Mouse (Mus musculus) intestine, postnatal 0 days (tissue): ENCODE measurements around the gene Cldn7. TPM values are rescaled to one million over a fixed set of nuclear protein-coding genes. Genes with fewer than 3 reads are reported as not detected.

Source experiments
- ATAC-seq: fragments of 200-750 bp; cut with Nextera tagmentation; 2 replicates; pipeline ENCODE4 v1.8.0; 2017; ENCODE audit warnings: mild to moderate bottlenecking, moderate TSS enrichment, moderate library complexity
- H3K27ac ChIP-seq: fragments of 300-500 bp; sonication (generic); 2 replicates; pipeline ENCODE4 v1.5.1; 2014; ENCODE audit warnings: mild to moderate bottlenecking, low read depth, low read length, moderate library complexity
- H3K27me3 ChIP-seq: fragments of 300-500 bp; sonication (generic); replicated peaks from 2 replicates; pipeline ENCODE4 v1.6.1; 2014; ENCODE audit warnings: low read length, mixed read lengths; ENCODE audit not compliant: control insufficient read depth, insufficient read depth
- H3K36me3 ChIP-seq: fragments of 300-500 bp; sonication (generic); 2 replicates; pipeline ENCODE4 v1.6.1; 2014; ENCODE audit warnings: mild to moderate bottlenecking, moderate library complexity; ENCODE audit not compliant: control insufficient read depth, insufficient read depth
- H3K4me1 ChIP-seq: fragments of 300-500 bp; sonication (generic); replicated peaks from 2 replicates; pipeline ENCODE4 v1.6.1; 2014; ENCODE audit warnings: antibody characterized with exemption, low read length, mixed read lengths; ENCODE audit not compliant: control insufficient read depth, insufficient read depth
- H3K4me2 ChIP-seq: fragments of 300-500 bp; sonication (generic); replicated peaks from 2 replicates; pipeline ENCODE4 v1.6.1; 2014; ENCODE audit warnings: low read depth, mild to moderate bottlenecking, moderate library complexity
- H3K4me3 ChIP-seq: fragments of 300-500 bp; sonication (generic); 2 replicates; pipeline ENCODE4 v1.5.1; 2014; ENCODE audit warnings: low read depth, low read length
- H3K9ac ChIP-seq: fragments of 300-500 bp; sonication (generic); 2 replicates; pipeline ENCODE4 v1.6.1; 2014; ENCODE audit warnings: mild to moderate bottlenecking, low read depth, low read length
- H3K9me3 ChIP-seq: fragments of 300-500 bp; sonication (generic); 2 replicates; pipeline ENCODE4 v1.6.1; 2016; ENCODE audit warnings: mixed run types; ENCODE audit not compliant: control insufficient read depth
- CTCF ChIP-seq: sonication (generic); IDR thresholded peaks from 2 replicates; pipeline ENCODE4 v1.5.1; 2016; ENCODE audit warnings: low read depth, mild to moderate bottlenecking, control low read depth, antibody characterized with exemption, moderate library complexity
- WGBS: fragments of 180-500 bp; shearing (Covaris S2); extraction: QIAGEN DNeasy Blood & Tissue Kit; methylation state at CpG from one replicate; pipeline ENCODE4 v1.1.7; 2014; 5-methylcytosine and 5-hydroxymethylcytosine counted together
- polyA plus RNA-seq: library from polyadenylated mRNA; unstranded; fragments of >200 nt; fragmentation: Nextera tagmentation; extraction: Ambion mirVana; gene quantifications from 2 replicates; pipeline ENCODE4 v1.2.1, GENCODE M21; 2015

Cldn7 gene
- polyA plus RNA-seq, 1 experiment from 2014 or later: 1,341 TPM

DNA sequence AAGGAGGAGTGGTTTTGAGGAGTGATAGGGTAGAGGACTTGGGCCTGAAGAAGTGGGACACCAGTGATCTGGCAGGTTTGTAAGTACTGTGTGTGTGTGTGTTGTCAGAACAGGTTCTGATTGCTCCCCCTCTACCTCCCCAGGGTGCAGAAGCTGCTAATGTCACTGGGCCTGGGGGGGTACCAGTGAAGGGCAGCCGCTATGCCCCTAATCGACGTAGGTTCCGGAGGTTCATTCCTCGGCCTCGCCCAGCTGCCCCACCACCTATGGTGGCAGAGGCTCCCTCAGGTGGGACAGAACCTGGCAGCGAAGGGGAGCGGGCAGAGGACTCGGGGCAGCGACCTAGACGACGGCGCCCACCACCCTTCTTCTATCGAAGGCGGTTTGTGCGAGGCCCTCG, 24.8 kb upstream of the Cldn7 start:
- 94% methylated on average over 17 of the region's 17 CpGs for WGBS
- H3K4me1 ChIP-seq: peaks cover 13% of the 10 kb centered on the region
- no peak for ATAC-seq
- H3K4me2 ChIP-seq: no peak overlapping the region
- no peak overlapping the region for H3K4me3 ChIP-seq
- no peak for TF ChIP-seq CTCF
- no peaks in the 10 kb centered on the region for H3K36me3 ChIP-seq
- H3K27me3 ChIP-seq: peaks cover 5% of the 10 kb centered on the region
- no peak overlapping the region for H3K27ac ChIP-seq
- no peaks in the 10 kb centered on the region for H3K9me3 ChIP-seq
- no peak overlapping the region for H3K9ac ChIP-seq

DNA sequence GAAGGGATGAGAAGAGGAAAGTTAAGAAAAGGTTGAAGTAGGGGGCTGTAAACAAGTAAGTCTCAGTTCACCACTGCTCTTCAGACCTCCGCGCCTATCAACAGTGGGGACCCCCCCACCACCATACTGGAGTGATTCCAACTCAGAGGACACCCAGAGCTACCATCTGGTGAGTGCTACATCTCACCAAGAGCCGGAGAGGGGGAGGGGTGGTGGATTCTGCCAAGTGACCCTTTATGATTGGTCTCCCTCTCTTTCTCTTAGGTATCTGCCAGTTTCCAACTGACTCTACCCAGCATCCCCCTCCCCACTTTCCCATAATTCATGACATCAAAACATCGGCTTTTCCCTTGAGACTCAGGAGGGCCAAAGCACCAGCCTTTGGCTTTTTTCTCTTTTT, 23.6 kb upstream of the Cldn7 start:
- 83% methylated on average over 4 of the region's 4 CpGs for WGBS
- no peak for ATAC-seq
- H3K36me3 ChIP-seq: no peaks in the 10 kb centered on the region
- H3K9me3 ChIP-seq: no peaks in the 10 kb centered on the region
- no peak overlapping the region for H3K4me3 ChIP-seq
- TF ChIP-seq CTCF: no peak
- H3K27me3 ChIP-seq: no peaks in the 10 kb centered on the region; the same call in 1 of the 2 replicates
- no peak overlapping the region for H3K9ac ChIP-seq
- H3K4me2 ChIP-seq: no peak overlapping the region
- no peak overlapping the region for H3K27ac ChIP-seq
- peaks cover 7% of the 10 kb centered on the region; the same call in 1 of the 2 replicates for H3K4me1 ChIP-seq

DNA sequence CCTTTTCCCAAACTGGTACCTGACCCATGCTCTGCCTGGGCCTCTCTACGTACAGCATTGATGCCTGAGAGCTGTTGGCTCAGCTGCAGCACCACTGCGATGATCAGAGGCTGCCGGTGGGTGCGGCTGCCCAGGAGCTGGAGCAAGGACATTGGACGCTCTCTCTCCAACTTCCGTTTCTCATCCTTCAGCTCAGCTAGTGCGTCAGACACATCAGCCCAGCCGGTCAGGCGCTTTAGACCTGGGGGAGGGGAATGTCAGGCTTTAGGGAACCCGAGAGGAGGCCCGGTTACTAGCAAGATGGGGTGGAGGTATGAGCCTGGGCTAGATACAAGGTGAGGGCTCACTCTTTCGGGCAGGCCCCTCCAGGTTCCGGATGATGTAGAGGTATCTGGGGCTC, 19.4 kb upstream of the Cldn7 start:
- Histone ChIP-seq H3K4me1 (peaks cover 10% of the 10 kb centered on the region), H3K9me3 (no peaks in the 10 kb centered on the region), H3K27me3 (no peaks in the 10 kb centered on the region), H3K4me3 (no peak overlapping the region), H3K27ac (no peak overlapping the region), H3K9ac (no peak overlapping the region), H3K4me2 (no peak overlapping the region), H3K36me3 (no peaks in the 10 kb centered on the region)
- ATAC-seq: no peak
- WGBS: 76% methylated on average over 13 of the region's 13 CpGs
- no peak for TF ChIP-seq CTCF

DNA sequence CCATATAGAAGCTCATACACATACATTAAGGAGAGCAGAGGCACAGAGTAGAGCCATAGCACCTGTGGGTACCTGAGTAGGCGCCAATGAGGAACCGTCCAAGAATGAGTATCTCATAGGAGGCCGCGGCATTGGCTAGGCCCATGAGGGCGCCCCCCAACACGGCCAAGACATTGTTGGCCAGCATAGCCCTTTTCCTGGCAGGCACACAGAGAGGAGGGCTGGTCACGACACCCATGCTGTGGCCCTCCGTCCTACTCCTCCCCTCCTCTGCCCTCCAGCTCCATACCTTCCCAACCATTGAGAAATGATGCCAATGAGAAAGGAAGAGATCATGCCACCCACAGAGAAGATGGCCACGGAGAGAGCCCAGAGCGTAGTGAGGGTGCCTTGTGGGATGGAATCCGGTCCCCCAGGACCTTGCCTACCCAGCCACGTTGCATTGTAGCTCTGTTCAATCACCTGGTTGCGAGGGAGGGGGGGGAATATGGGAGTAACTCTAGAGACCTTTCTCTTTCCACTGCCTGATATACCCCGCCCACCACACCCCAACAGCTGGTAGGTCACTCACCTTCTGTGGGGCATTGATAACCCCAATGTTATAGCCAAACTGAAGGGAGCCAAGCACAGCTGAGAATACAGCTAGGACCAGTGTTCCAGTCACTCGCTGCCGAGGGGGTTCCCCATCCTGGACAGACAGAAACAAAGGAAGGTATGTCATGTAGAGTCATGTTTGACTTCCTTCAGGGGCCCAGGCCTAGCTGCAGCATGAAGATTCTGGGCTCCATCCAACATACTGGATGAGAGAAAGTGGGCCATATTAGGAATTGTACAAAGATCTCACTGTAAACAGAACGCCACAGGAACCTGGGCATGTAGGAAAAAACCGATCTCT, 18.3 kb upstream of the Cldn7 start:
- no peak for ATAC-seq
- 89% methylated on average over 18 of the region's 18 CpGs for WGBS
- H3K9me3 ChIP-seq: no peaks in the 10 kb centered on the region
- no peak overlapping the region; the same call in 1 of the 2 replicates for H3K4me2 ChIP-seq
- TF ChIP-seq CTCF: no peak
- no peak overlapping the region; the same call in 1 of the 2 replicates for H3K27ac ChIP-seq
- no peaks in the 10 kb centered on the region for H3K36me3 ChIP-seq
- H3K27me3 ChIP-seq: no peaks in the 10 kb centered on the region
- H3K4me1 ChIP-seq: peaks cover 10% of the 10 kb centered on the region
- no peak overlapping the region for H3K9ac ChIP-seq
- no peak overlapping the region for H3K4me3 ChIP-seq

DNA sequence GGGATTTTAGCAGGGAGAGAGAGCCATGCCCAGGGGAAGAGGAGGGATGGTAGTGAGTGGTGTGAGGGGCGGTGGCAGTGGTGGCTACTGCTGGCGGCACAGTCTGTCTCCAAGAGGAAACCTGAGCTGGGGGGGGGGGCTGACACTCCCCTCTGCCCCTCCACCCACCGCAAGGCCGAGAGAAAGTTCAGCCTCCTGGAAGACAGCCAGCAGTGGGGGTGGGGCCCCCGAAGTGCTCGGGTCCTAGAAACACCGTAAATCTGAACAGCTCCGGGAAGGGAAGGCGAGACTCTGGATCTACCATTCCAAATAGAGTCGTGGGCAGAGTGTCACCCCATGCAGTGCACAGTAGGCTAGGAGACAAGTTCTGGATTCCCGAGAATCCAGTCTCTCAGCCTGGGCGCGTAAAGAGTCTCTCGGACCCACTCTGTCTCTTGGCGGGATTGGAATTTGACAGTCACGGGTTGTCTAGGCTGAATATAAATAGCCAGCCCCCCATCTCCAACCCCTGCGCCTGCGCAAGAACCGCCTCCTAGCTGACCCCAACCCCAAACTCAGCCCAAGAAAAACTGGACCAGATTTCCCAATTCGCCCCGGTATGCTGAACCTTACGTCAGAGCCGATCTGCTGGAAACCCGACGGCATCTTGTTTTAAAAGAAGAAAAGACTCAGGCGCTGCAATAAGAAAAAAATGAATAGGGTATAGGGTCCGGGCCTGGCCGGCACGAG, 17.1 kb upstream of the Cldn7 start:
- 0 out of 2 replicates have a peak, but pooled peaks have one; percentile 13 for ATAC-seq
- TF ChIP-seq CTCF: no peak
- Histone ChIP-seq H3K4me1 (peaks cover 10% of the 10 kb centered on the region), H3K4me2 (peak overlapping the region; percentile 74), H3K4me3 (peak overlapping the region; percentile 47), H3K27me3 (no peaks in the 10 kb centered on the region), H3K9me3 (no peaks in the 10 kb centered on the region), H3K9ac (peak overlapping the region; percentile 35; the same call in 1 of the 2 replicates), H3K36me3 (no peaks in the 10 kb centered on the region), H3K27ac (peak overlapping the region; percentile 50)
- WGBS: 8% methylated on average over 29 of the region's 29 CpGs

DNA sequence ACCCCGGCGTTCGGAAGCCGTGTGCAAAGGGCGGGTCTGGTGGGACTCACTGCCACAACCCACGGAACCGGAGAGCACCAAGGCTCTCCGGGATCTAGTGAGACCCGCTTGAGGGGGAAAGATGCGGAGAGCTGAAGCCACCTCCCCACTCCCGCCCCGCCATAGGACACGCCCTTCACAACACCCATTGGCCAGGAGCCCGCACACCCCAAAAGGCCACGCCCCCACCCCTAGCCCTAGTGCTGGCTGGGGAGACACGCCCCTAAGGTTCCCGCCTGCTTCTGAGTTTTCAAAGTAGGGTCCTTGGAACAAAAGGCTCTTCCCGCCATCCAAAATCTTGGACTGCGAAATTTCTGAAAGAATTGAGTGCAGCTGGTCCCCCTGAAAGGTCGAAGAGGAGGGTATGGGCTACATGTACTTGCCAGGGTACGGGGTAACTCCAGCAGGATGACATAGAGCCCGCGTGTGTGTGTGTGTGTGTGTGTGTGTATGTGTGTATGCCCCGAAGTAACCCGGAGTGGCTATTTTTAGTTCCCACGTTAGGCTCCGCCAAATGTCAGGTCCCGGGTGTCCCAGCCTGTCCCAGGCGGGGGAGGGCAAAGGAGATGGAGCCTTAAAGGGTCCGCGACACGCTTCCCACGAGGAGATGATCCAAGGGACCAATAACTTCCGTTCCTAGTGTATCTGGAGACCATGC, 16.4 kb upstream of the Cldn7 start, which contains the start of gene Slc2a4:
Gene Slc2a4 (minus strand): TSS at position 123 of the 697 bp plus-strand sequence.
- ATAC-seq: peak; percentile 80
- peaks cover 10% of the 10 kb centered on the region for H3K4me1 ChIP-seq
- H3K4me3 ChIP-seq: peak within 1 kb of the TSS; percentile 47
- H3K9ac ChIP-seq: peak within 1 kb of the TSS; percentile 35
- H3K27ac ChIP-seq: peak within 1 kb of the TSS; percentile 50
- WGBS: under 1% methylated on average over 34 of the region's 34 CpGs
- H3K4me2 ChIP-seq: peak within 1 kb of the TSS; percentile 74
- no peaks in the 10 kb centered on the region for H3K36me3 ChIP-seq
- no peaks in the 10 kb centered on the region for H3K27me3 ChIP-seq
- no peak for TF ChIP-seq CTCF
- H3K9me3 ChIP-seq: no peaks in the 10 kb centered on the region
